Mouse (Mus musculus) lung, postnatal 0 days (tissue): ENCODE measurements around the gene Rps6.

Source experiments
- CTCF ChIP-seq: IDR thresholded peaks from 2 replicates; pipeline ENCODE4 v1.5.1; 2016; ENCODE audit warnings: antibody characterized with exemption, mild to moderate bottlenecking
- EP300 ChIP-seq: IDR thresholded peaks from 2 replicates; pipeline ENCODE4 v1.6.1; 2016; ENCODE audit warnings: antibody characterized with exemption, mild to moderate bottlenecking, control low read depth

- TF ChIP-seq CTCF (peak; percentile 69), EP300 (no peak)
Observed at GRCm38 (mm10) chr4:86810604-86811003, 46.6 kb downstream of the Rps6 start.
